Mouse (Mus musculus) brain, embryonic 14.5 days (tissue): ENCODE measurements around the gene Zc3h7b.

Experiments used
- CTCF ChIP-seq: fragments of 200-500 bp; IDR thresholded peaks from 2 replicates; pipeline ENCODE4 v1.5.1; 2012; ENCODE audit warnings: inconsistent platforms, mild to moderate bottlenecking, moderate library complexity, borderline replicate concordance; ENCODE audit not compliant: insufficient read depth, insufficient read length; ENCODE audit errors: extremely low read depth
- POLR2A ChIP-seq: fragments of 200-500 bp; IDR thresholded peaks from 2 replicates; pipeline ENCODE4 v1.6.1; 2012; ENCODE audit warnings: mild to moderate bottlenecking, inconsistent platforms, borderline replicate concordance; ENCODE audit not compliant: poor library complexity, insufficient read depth, insufficient read length, severe bottlenecking; ENCODE audit errors: extremely low read depth

DNA sequence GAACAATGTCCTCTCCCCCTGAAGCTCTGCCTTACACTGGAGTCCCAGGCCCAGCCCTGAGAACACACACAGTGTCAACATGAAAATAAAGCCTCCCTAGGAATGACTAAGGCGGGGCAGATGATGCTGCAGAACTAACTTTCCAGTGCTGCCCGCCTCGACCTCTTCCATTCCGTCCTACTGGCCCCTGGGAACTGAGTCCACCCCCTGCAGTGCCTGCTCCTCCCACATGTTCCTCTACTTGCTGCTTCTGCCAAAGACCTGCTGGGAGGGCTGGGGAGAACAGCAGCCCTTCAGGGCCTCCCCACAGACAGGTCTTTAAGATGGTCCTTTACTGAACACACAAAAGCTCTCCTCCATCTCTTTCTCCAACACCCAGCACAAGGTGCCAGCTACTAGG, 34.1 kb upstream of the Zc3h7b start:
- TF ChIP-seq CTCF (no peak), POLR2A (no peak)
